Mouse (Mus musculus) gastrocnemius, postnatal 36 days (tissue): Measurements from ENCODE around the gene Plekhh2. TPM values are rescaled to one million over a fixed set of nuclear protein-coding genes. Genes with fewer than 3 reads are reported as not detected.
A peak's percentile ranks its signal among the peaks of the same experiment; 100 is the strongest.
"Not testable (repeated sequence)": the region's sequence is repeated elsewhere in the genome, so short reads cannot be mapped to it uniquely, and the experiment has no call there.

Source experiments
- DNase-seq, 2 experiments: peaks; one replicate each; pipeline ENCODE4 v3.0.0; 2022
- intact Hi-C: fragments of 180-260 bp; cut with DNase I; formaldehyde crosslinking; loops from one replicate; pipeline ENCODE4 v1.15.1; 2025
- total RNA-seq, 2 experiments: library from RNA; stranded (reverse); gene quantifications; 2 replicates each; pipeline ENCODE4 v1.2.3; 2021

Plekhh2 gene
- total RNA-seq, 2 experiments from 2014 or later, result 1.5 to 1.6 TPM

DNA sequence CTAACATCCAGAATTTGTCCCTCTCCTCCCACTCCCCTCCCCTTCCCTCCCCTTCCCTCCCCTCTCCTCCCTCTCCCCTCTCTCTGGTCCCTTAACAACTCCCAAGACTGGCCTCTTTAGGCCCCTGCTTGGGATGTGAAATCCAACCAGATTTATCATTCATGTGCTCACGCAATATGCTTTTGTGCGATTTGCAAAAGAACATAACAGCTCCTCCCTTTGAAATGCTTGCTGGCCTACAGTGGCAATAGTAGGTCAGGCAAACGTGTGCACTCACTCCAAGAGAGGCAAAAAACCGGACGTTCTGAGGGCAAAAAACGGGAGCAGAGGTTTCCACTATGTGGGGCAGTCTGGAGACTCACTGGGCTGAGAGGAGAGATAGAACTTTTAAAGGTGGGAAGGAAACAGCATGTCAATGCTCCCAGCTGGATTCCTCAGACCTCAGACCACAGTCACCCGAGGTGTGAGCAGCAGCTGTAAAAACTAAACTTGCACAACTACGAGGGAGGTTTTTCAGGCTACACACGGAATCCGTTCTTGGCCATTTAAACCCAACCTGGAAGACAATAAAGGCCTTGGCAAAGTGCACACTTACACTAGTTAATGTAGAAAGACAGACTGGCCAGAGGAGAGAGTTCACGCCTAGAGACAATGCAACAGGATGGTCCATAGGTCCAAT, 595 bp upstream of the Plekhh2 start:
- intact Hi-C loops, result no loop called here
- DNase-seq, result no peak

DNA sequence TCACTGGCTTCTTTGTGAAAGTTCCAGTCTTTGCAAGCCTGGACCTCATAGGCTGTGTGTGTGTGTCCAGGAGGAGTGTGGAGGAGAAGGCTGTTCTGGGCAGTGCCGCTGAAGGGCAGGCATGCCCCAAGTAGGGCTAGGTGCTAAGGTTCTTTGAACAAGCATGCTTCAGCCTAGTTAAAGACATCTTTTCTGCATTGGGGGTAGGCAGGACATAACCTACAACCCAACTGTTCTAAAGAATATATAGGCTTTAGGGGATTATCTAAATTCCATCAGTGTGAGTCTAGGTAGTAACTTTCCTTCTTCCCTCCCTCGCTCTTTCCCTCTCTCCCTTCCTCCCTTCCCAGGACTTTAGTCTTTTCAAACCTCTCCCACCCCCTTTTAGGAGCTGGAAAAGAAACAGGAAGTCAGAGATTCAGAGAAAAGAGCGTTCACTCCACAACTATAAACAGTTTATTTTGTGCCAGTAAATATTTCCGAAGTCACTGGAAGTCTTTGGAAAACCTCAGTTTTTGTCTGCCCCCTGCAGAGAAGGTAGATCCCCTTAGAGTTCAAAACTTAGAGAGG, 906 bp downstream of the Plekhh2 start:
- intact Hi-C loops, result no loop called here
- peak in 1 of 2 experiments; percentile 25 for DNase-seq

DNA sequence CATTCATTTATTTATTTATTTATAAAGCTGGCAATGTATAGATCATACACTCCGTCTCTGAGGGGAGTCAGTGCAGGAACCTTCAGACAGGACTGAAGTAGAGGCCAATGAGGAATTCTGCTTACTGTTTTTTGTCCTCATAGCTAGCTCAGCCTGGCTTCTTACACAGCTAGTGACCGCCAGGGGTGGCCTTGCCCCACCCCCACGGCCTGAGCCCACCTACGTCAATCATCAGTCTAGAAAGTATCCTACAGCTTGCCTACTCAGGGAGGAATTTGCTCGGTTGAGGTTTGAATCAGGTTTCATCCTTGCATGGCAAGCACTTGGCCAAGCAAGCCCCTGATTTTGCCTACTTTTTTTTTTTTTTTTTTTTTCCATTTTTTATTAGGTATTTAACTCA, 4.2 kb downstream of the Plekhh2 start:
- intact Hi-C loops, result no loop called here
- no peak for DNase-seq

DNA sequence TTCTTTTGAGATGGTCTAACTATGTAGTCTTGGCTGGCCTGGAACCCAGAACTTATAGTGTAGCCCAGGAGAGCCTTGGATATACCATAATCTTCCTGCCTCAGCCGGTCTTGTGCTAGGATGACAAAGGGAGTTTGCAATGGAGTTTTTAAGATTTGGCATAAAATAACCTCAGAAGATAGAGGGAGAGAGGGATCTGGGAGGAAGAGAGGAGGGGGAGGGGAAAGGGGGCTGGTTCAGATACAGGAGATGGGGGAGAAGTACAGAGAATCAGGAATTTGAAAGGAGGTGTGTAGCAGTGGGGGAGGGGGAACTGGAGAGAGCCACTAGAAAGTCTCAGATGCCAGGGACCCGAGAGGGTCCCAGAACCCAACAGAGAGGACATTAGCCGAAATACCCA, 7.7 kb downstream of the Plekhh2 start:
- intact Hi-C loops, result no loop called here
- DNase-seq, result no peak

DNA sequence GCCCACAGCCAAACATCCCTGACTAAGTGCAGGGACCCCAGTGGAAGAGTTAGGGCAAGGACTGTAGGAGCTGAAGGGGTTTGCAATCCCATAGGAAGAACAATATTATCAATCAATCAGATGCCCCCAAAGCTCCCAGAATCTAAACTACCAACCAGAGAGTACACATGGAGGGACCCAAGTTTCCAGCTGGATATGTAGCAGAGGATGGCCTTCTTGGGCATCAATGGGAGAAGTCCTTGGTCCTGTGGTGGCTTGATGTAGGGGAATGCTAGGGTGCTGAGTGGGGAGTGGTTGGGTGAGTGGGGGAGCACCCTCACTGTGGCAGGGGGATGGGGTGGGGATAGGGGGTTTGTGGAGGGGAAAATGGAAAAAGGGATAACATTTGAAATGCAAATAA, 8.4 kb downstream of the Plekhh2 start:
- no peak for DNase-seq
- intact Hi-C loops, result no loop called here

DNA sequence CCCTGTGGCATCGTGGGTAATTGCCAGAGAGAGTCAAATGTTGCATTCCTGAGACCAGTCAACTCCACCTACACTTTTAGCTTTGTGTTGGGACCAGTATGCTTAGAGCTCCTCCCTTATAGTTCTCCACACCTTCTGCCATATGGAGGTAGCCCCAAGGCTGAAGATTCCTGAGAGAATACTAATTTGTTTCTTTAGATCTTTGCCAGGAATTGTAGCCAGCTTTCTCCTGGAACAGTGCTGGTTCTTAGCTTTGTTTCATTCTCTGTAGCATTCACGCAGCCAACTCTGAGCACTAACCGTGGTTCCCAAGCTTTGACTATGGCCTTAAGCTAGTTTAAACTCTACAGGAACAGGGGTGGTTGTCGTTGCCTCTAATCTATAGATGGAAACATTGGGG, 17.7 kb downstream of the Plekhh2 start:
- DNase-seq, result no peak
- intact Hi-C loops, result no loop called here

DNA sequence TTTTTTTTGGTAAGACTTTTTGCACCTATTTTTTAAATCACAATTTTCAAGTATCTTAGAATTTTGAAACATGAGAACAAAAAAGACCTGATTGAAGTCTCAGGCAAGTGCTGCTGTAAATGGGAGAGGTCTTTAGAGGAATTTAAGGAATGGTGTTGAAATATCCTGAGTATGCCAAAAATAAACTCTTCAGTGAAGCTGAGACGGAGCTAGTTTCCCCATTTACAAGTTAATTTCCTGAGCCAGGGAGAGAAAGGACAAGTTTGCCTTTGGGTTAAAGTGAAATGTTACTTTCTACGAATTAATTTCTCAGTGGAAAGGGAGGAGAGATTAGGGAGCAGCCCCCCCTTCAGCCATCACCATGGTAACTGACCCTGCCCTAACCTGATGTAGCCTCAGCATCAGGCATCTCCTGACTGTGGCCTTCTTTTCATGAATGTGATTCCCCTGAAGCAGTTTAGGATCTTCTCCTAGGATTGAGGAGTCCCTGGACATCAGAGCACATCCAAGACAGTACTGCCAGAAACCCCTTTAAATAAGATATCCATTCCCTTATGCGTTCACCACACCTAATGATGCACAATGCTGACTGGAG, 18.6 kb downstream of the Plekhh2 start:
- no peak for DNase-seq
- intact Hi-C loops, result no loop called here

DNA sequence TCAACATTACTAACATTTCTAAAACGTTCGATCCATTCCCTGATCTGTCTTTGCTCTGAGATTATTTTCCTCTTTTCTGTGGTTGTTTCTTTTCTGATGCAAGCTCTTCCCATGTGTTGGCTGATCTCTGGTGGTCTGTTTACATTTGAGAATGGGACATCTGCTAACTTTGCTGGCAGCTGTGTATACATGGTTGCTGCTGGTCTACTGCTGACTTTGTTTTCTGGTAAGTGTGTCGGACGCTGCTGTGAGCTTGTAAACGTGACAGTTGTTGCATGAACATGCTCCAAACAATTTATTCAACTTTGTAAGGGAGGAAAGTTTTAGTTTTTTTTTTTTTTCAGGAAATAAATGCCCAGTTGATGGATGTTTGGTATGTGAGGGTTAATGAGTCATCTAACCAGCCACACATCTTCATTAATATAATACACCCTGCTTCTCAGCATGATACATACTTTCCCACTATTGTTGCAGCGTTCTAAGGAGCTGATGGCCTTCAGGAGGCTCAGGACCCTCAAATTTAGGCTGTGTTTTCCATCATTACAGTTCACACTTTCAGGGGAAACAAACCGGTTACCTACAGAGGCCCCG, 21.3 kb downstream of the Plekhh2 start:
- no peak for DNase-seq
- intact Hi-C loops, result no loop called here

DNA sequence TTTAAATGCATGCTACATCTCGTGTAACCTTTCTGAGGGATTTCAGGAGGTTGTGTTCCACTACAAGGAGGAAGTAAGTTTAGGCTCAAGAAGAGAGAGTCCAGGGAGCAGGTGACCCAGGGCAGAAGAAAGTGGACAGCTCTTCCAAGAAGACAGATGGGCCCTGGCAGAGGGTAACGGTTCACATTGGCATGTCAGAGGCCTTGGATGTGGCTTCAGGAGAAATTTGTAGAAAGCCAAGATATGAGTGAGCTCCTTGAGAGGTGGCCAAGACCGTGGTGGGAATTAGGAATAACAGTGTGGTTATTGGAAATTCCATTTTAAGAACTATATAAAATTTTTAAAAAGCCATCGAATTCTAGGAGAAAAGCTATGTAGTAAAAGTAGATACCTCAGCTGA, 22.1 kb downstream of the Plekhh2 start:
- DNase-seq, result no peak
- intact Hi-C loops, result no loop called here

DNA sequence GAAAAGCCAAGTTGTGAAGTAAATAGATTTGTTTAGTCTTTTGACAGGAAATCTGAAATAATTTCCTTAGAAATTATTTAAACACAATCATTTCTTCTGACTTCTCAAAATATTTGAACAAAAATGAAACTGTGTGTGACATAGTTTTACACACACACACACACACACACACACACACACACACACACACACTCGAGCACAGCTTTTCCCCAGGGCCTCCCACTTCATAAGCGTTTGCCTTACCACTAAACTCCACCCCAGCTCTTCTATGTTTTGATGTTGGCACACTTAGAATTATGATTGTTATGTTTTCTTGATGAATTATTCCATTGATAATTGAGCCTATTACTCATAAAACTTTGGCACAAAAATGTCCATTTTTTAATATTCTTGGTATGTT, 22.9 kb downstream of the Plekhh2 start:
- intact Hi-C loops, result no loop called here
- no peak for DNase-seq

DNA sequence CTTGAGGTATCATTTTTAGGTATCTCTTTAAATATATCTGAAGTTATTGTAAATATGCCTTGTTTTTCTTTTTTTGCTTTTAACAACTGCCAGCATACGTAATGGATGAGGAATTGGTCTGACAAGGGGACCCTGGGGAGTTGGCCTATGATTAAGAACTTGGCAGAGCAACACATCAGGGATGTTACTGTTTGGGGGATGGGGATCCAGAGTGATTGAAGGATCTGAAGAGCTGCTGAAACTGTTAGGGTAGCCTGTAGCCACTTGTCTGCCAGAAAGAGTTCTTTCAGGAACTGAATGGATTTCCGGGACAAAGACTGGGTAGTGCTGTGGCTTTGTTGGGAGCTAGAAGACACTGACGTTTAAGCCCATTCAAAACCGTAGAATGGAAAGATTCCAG, 23.5 kb downstream of the Plekhh2 start:
- intact Hi-C loops, result no loop called here

DNA sequence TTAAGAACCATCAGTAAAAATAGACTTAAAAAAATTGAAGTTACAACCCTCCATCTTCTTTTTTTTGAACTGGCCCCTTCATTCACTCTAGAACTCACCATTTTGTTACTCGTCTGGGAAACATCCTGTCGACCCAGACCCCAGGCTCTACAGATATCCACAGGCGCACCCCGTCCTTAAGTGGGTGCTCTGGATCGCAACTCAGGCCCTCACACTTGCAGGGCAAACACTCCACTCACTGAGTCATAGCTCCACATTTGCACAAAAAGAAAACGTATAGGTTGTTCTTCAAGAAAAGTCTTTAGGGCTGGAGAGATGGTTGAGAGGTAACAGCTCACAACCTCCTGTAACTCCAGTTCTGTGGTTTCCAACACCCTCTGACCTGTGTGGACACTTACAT, 25.6 kb downstream of the Plekhh2 start:
- intact Hi-C loops, result no loop called here
- DNase-seq, result no peak

More for the DNA sequence above, 23.5 kb downstream of the Plekhh2 start:
- peak in 1 of 2 experiments; percentile 34 for DNase-seq

DNA sequence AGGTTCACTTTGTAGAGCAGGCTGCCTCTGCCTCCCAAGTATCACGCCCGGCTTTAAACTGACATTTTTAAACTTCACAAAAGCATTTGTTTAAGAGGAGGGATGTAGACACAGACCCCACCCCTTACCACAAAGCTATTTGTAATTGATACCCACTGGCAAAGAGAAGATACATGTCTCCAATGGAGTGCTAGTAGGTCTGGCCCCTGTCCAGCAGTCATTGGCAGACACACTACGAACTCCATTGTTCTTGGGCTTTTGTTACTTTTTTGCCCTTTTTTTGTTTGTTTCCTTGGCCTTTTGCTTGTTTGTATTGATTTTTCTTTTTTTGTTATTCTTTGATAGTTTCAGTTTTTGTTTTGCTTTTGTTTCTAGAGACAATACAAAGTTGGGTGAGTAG, 26.3 kb downstream of the Plekhh2 start:
- intact Hi-C loops, result no loop called here
- no peak for DNase-seq

DNA sequence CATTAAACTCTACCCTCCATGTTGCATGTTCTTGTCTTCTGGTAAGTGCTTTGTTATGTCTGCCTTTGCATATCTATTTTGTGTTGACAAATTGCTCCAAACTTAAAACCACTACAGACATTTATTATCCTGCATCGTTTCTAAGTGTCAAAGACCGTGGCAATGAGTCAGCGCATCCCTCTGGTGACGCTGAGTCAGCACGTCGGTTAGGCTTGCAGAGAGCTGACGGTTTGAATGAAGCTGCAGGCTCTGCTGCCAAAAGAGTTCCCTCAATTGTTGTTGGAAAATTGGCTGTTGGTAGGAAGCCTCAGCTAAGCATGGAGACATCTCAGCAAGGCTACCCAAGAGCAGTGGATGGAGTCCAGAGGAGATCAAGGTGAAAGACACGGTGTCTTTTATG, 28.9 kb downstream of the Plekhh2 start:
- DNase-seq, result no peak
- intact Hi-C loops, result no loop called here

DNA sequence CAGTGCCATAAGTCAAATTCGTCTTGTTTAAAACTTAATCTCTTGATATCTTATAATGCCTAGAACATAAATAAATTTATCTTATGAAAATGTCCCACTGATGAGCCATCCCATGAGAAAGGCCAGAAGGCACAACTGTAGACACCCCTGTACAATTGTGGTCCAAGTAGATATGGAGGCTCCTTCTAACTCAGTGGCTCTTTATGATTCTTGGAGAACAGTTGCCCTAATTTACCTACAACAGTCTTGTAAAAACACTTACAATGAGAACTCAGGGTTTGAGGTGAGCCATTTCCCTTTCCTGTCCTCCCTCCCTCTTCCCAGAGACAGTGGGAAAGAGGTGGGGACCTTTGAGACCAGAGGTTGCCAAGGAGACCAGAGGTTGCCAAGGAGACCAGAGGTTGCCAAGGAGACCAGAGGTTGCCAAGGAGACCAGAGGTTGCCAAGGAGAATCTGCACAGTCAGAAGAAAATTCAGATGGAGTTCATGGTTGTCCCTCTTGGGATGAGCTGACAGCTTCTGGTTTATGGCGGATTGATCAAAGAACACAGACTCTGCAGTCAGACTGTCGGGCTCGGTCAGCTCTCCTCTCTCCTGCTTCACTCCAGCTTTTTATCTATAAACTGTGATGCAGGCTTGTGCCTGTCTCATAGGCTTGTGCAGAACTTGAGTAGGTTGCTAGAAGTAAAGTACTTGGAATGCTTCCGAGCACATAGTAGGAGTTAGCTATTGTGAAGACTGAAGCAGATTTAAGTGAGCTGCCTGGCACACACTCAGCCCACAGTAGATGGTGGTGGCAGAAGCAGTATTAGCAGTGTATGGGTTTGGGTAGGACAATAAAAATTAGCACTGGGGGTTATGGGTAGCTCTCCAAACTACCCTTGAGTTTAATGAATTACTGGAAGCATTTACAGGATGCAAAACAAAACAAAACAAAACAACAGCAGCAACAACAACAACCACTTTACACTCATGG, 39.5 kb downstream of the Plekhh2 start:
- DNase-seq, result no peak
- intact Hi-C loops, result no loop called here

DNA sequence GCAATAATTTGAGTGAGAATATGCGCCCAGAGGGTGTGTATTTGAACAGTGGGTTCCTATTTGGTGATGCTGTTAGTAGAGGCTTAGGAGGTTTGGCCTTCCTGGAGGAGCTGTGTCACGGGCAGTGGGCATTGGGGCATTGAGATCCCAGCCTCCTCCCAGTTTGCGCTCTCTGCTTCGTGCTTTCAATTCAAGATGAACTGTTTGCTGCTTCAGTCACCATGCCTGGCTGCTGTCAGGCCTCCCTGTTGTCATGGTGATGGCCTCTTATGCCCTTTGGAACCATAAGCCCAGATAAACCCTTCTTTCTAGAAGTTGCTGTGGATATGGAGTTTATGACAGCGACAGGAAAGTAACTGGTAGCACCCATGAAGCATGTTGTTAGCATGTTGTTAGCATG, 40.5 kb downstream of the Plekhh2 start:
- intact Hi-C loops, result no loop called here
- DNase-seq, result no peak

DNA sequence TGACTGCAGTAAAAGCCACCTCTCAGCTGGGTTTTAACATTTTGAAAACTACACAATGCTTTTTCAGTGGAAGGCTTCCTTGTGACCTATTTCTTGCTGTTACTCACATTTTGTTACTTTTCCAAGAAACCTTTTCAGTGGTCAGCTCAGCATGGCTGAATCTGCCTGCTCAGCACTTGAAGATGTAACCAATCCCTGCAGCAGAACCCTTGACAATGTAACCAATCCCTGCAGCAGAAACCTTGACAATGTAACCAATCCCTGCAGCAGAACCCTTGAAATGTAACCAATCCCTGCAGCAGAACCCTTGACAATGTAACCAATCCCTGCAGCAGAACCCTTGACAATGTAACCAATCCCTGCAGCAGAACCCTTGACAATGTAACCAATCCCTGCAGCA, 52.6 kb downstream of the Plekhh2 start:
- DNase-seq, intact Hi-C loops: not testable (repeated sequence)

DNA sequence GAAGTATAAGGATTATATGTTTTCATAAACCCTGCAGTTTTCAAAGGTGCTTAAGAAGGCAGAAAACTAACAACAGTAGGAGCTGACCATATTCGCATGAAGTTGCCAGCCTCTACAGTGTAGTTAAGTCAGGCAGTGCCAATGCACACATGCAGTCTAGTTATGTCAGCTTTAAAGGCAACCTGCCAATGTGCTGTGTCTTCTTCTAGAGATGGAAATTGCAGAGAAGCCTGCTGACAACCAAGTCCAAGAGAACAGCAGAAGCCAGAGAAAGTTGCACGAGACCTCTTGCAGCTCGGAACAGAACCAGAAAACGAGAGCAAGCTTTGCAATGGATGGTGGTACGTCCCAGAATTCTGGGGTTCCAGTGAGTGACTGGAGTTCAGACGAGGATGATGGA, 54.1 kb downstream of the Plekhh2 start:
- intact Hi-C loops, result no loop called here
- no peak for DNase-seq

DNA sequence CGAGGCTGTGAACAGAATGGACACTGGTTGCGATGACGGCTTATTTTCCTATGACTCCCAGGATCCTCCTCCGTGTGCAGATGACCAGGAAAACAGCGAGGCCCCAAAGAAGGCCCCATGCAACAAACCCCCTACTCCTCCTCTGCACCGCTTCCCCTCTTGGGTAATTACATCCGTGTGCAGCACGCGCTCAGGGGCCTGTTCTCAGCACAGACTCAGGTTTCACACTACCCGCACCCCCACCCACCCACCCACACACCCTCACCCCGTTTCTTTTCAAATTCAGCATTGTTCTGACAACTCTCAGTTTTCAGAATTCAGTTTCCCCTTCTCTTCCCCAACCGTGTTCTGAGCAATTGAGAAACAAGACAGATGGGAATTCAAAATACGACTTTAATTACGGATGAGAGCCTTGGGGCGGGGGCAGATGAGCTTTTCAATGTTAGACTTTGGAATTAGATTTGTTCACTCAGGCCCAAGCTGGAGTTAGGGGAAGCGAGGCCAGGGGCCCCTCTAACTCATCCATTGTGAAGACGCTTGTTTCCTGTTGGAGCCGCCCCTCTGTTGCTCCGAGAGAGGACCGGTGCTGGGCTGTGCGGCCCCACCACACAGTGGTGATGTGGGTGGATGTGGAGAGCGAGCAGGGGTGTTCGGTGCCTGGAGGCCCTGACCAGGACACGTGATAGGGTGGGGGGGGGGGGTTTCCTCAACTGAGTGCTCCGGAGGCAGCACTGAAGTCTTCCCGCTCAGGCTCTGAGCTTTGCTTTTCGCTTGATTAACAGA, 55.3 kb downstream of the Plekhh2 start:
- intact Hi-C loops, result no loop called here
- DNase-seq, result no peak

DNA sequence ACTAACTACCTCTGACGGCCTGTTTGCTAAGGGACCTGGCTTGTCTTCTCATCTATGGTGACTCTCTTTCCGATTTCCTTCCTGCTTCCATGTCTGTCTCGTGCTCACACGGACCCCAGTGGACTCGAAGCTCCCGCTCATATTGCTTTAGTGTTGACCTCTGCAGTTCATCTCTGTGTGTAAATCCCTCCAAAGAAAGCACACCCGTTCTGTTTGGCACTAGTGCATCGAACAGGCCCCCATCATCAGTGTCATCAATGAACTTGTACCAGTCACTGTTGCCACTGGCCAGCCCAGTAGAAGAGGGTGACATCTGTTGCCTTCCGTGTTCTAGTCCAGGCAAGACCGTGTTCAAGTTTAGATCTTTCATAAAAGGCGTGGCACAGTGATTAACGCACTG, 57.1 kb downstream of the Plekhh2 start:
- no peak for DNase-seq
- intact Hi-C loops, result no loop called here
